Mouse (Mus musculus): Measurements from ENCODE around the gene Senp6. TPM values are rescaled to one million over a fixed set of nuclear protein-coding genes. Genes with fewer than 3 reads are reported as not detected.
A peak's percentile ranks its signal among the peaks of the same experiment; 100 is the strongest.

Senp6 gene
- polyA plus RNA-seq, 1 experiment from 2014 or later = 32.0 TPM

- Histone ChIP-seq H3K27ac (ENCODE audit: low read length) (no peak overlapping the region), H3K4me1 (ENCODE audit: control insufficient read depth, insufficient read depth, low read length) (peaks cover 9% of the 10 kb centered on the region; the same call in 1 of the 2 replicates), H3K36me3 (ENCODE audit: control insufficient read depth, insufficient read depth) (no peaks in the 10 kb centered on the region), H3K9ac (ENCODE audit: low read length) (no peak overlapping the region; the same call in 1 of the 2 replicates), H3K4me2 (ENCODE audit: low read depth, low read length) (no peak overlapping the region), H3K27me3 (ENCODE audit: control insufficient read depth, insufficient read depth, low read length) (no peaks in the 10 kb centered on the region), H3K4me3 (ENCODE audit: low read length) (no peak overlapping the region), H3K9me3 (replicated peaks; ENCODE audit: control insufficient read depth, low read length) (no peaks in the 10 kb centered on the region)
- no peak for ATAC-seq (replicated peaks; ENCODE audit: extremely low read depth, insufficient read depth, low FRiP score)
- 57% methylated on average over 8 of the region's 9 CpGs for WGBS
These were observed 106.9 kb downstream of the Senp6 start for GRCm38 (mm10) chr9:80173629-80174028.

GRCm38 (mm10) chr9:80176696-80177478 lies 110.2 kb downstream of the Senp6 start:
- Histone ChIP-seq H3K36me3 (ENCODE audit: control insufficient read depth, insufficient read depth) (no peaks in the 10 kb centered on the region), H3K27ac (ENCODE audit: low read length) (peak overlapping the region; percentile 81), H3K4me2 (ENCODE audit: low read depth, low read length) (no peak overlapping the region), H3K4me3 (ENCODE audit: low read length) (no peak overlapping the region), H3K9me3 (replicated peaks; ENCODE audit: control insufficient read depth, low read length) (no peaks in the 10 kb centered on the region), H3K4me1 (ENCODE audit: control insufficient read depth, insufficient read depth, low read length) (peaks cover 9% of the 10 kb centered on the region; the same call in 1 of the 2 replicates), H3K9ac (ENCODE audit: low read length) (no peak overlapping the region; the same call in 1 of the 2 replicates), H3K27me3 (ENCODE audit: control insufficient read depth, insufficient read depth, low read length) (no peaks in the 10 kb centered on the region)
- 41% methylated on average over 13 of the region's 13 CpGs for WGBS
- ATAC-seq (replicated peaks; ENCODE audit: extremely low read depth, insufficient read depth, low FRiP score) = peak; percentile 73

GRCm38 (mm10) chr9:80178670-80179069 lies 112.0 kb downstream of the Senp6 start:
- WGBS = 77% methylated on average over 2 of the region's 2 CpGs
- Histone ChIP-seq H3K4me3 (ENCODE audit: low read length) (no peak overlapping the region), H3K27ac (ENCODE audit: low read length) (no peak overlapping the region)

GRCm38 (mm10) chr9:80179688-80180087 lies 113.0 kb downstream of the Senp6 start:
- ATAC-seq (replicated peaks; ENCODE audit: extremely low read depth, insufficient read depth, low FRiP score) = no peak
- H3K9ac ChIP-seq (ENCODE audit: low read length) = no peak overlapping the region
- H3K4me1 ChIP-seq (ENCODE audit: control insufficient read depth, insufficient read depth, low read length) = peaks cover 7% of the 10 kb centered on the region; the same call in 1 of the 2 replicates
- no peaks in the 10 kb centered on the region for H3K36me3 ChIP-seq (ENCODE audit: control insufficient read depth, insufficient read depth)
- H3K4me3 ChIP-seq (ENCODE audit: low read length) = no peak overlapping the region
- H3K27ac ChIP-seq (ENCODE audit: low read length) = no peak overlapping the region
- H3K4me2 ChIP-seq (ENCODE audit: low read depth, low read length) = no peak overlapping the region
- H3K27me3 ChIP-seq (ENCODE audit: control insufficient read depth, insufficient read depth, low read length) = no peaks in the 10 kb centered on the region
- 73% methylated on average over 4 of the region's 4 CpGs for WGBS
- H3K9me3 ChIP-seq (replicated peaks; ENCODE audit: control insufficient read depth, low read length) = no peaks in the 10 kb centered on the region

More at GRCm38 (mm10) chr9:80178670-80179069, 112.0 kb downstream of the Senp6 start:
- Histone ChIP-seq H3K4me2 (ENCODE audit: low read depth, low read length) (no peak overlapping the region), H3K4me1 (ENCODE audit: control insufficient read depth, insufficient read depth, low read length) (peaks cover 7% of the 10 kb centered on the region; the same call in 1 of the 2 replicates), H3K9ac (ENCODE audit: low read length) (no peak overlapping the region), H3K36me3 (ENCODE audit: control insufficient read depth, insufficient read depth) (no peaks in the 10 kb centered on the region), H3K27me3 (ENCODE audit: control insufficient read depth, insufficient read depth, low read length) (no peaks in the 10 kb centered on the region), H3K9me3 (replicated peaks; ENCODE audit: control insufficient read depth, low read length) (no peaks in the 10 kb centered on the region)
- no peak for ATAC-seq (replicated peaks; ENCODE audit: extremely low read depth, insufficient read depth, low FRiP score)

- H3K27me3 ChIP-seq (ENCODE audit: control insufficient read depth, insufficient read depth, low read length) = no peaks in the 10 kb centered on the region
- H3K9ac ChIP-seq (ENCODE audit: low read length) = no peak overlapping the region
- no peaks in the 10 kb centered on the region for H3K9me3 ChIP-seq (replicated peaks; ENCODE audit: control insufficient read depth, low read length)
- no peak overlapping the region for H3K27ac ChIP-seq (ENCODE audit: low read length)
- H3K36me3 ChIP-seq (ENCODE audit: control insufficient read depth, insufficient read depth) = no peaks in the 10 kb centered on the region
- no peak overlapping the region for H3K4me2 ChIP-seq (ENCODE audit: low read depth, low read length)
- H3K4me1 ChIP-seq (ENCODE audit: control insufficient read depth, insufficient read depth, low read length) = peaks cover 7% of the 10 kb centered on the region; the same call in 1 of the 2 replicates
- no peak overlapping the region for H3K4me3 ChIP-seq (ENCODE audit: low read length)
- WGBS = 73% methylated on average over 5 of the region's 5 CpGs
- ATAC-seq (replicated peaks; ENCODE audit: extremely low read depth, insufficient read depth, low FRiP score) = no peak
These were observed 114.1 kb downstream of the Senp6 start for GRCm38 (mm10) chr9:80180771-80181170.

- H3K4me2 ChIP-seq (ENCODE audit: low read depth, low read length) = no peak overlapping the region
- no peaks in the 10 kb centered on the region for H3K36me3 ChIP-seq (ENCODE audit: control insufficient read depth, insufficient read depth)
- no peaks in the 10 kb centered on the region for H3K9me3 ChIP-seq (replicated peaks; ENCODE audit: control insufficient read depth, low read length)
- no peaks in the 10 kb centered on the region for H3K27me3 ChIP-seq (ENCODE audit: control insufficient read depth, insufficient read depth, low read length)
- H3K27ac ChIP-seq (ENCODE audit: low read length) = no peak overlapping the region
- WGBS = 82% methylated on average over 1 of the region's 1 CpGs
- no peak overlapping the region for H3K9ac ChIP-seq (ENCODE audit: low read length)
- peaks cover 7% of the 10 kb centered on the region; the same call in 1 of the 2 replicates for H3K4me1 ChIP-seq (ENCODE audit: control insufficient read depth, insufficient read depth, low read length)
- H3K4me3 ChIP-seq (ENCODE audit: low read length) = no peak overlapping the region
- ATAC-seq (replicated peaks; ENCODE audit: extremely low read depth, insufficient read depth, low FRiP score) = no peak
These were observed 115.0 kb downstream of the Senp6 start for GRCm38 (mm10) chr9:80181692-80182091.

- H3K9me3 ChIP-seq (replicated peaks; ENCODE audit: control insufficient read depth, low read length) = no peaks in the 10 kb centered on the region
- no peaks in the 10 kb centered on the region for H3K4me1 ChIP-seq (ENCODE audit: control insufficient read depth, insufficient read depth, low read length)
- no peak overlapping the region for H3K4me3 ChIP-seq (ENCODE audit: low read length)
- no peaks in the 10 kb centered on the region for H3K36me3 ChIP-seq (ENCODE audit: control insufficient read depth, insufficient read depth)
- WGBS = 88% methylated on average over 5 of the region's 5 CpGs
- no peak overlapping the region for H3K9ac ChIP-seq (ENCODE audit: low read length)
- H3K27me3 ChIP-seq (ENCODE audit: control insufficient read depth, insufficient read depth, low read length) = no peaks in the 10 kb centered on the region
- no peak overlapping the region for H3K4me2 ChIP-seq (ENCODE audit: low read depth, low read length)
- no peak for ATAC-seq (replicated peaks; ENCODE audit: extremely low read depth, insufficient read depth, low FRiP score)
- H3K27ac ChIP-seq (ENCODE audit: low read length) = no peak overlapping the region
These were observed 117.4 kb downstream of the Senp6 start for GRCm38 (mm10) chr9:80184138-80184537.

GRCm38 (mm10) chr9:80185737-80186136 lies 119.0 kb downstream of the Senp6 start:
- H3K4me2 ChIP-seq (ENCODE audit: low read depth, low read length) = no peak overlapping the region
- no peaks in the 10 kb centered on the region for H3K9me3 ChIP-seq (replicated peaks; ENCODE audit: control insufficient read depth, low read length)
- no peak overlapping the region for H3K9ac ChIP-seq (ENCODE audit: low read length)
- peak; percentile 41; the same call in 1 of the 2 replicates for ATAC-seq (replicated peaks; ENCODE audit: extremely low read depth, insufficient read depth, low FRiP score)
- no peaks in the 10 kb centered on the region for H3K27me3 ChIP-seq (ENCODE audit: control insufficient read depth, insufficient read depth, low read length)
- no peaks in the 10 kb centered on the region for H3K4me1 ChIP-seq (ENCODE audit: control insufficient read depth, insufficient read depth, low read length)
- no peak overlapping the region for H3K4me3 ChIP-seq (ENCODE audit: low read length)
- H3K36me3 ChIP-seq (ENCODE audit: control insufficient read depth, insufficient read depth) = no peaks in the 10 kb centered on the region
- no peak overlapping the region for H3K27ac ChIP-seq (ENCODE audit: low read length)
- 43% methylated on average over 3 of the region's 3 CpGs for WGBS

- WGBS = 91% methylated on average over 8 of the region's 8 CpGs
- Histone ChIP-seq H3K36me3 (ENCODE audit: control insufficient read depth, insufficient read depth) (no peaks in the 10 kb centered on the region), H3K27me3 (ENCODE audit: control insufficient read depth, insufficient read depth, low read length) (no peaks in the 10 kb centered on the region), H3K4me3 (ENCODE audit: low read length) (no peak overlapping the region), H3K9ac (ENCODE audit: low read length) (no peak overlapping the region), H3K4me2 (ENCODE audit: low read depth, low read length) (no peak overlapping the region), H3K27ac (ENCODE audit: low read length) (no peak overlapping the region), H3K9me3 (replicated peaks; ENCODE audit: control insufficient read depth, low read length) (no peaks in the 10 kb centered on the region), H3K4me1 (ENCODE audit: control insufficient read depth, insufficient read depth, low read length) (no peaks in the 10 kb centered on the region)
- ATAC-seq (replicated peaks; ENCODE audit: extremely low read depth, insufficient read depth, low FRiP score) = no peak
These were observed 120.0 kb downstream of the Senp6 start for GRCm38 (mm10) chr9:80186693-80187092.

Measured in heart, embryonic 16.5 days (tissue).